Mouse (Mus musculus): ENCODE results near the gene Sypl2.

DNA sequence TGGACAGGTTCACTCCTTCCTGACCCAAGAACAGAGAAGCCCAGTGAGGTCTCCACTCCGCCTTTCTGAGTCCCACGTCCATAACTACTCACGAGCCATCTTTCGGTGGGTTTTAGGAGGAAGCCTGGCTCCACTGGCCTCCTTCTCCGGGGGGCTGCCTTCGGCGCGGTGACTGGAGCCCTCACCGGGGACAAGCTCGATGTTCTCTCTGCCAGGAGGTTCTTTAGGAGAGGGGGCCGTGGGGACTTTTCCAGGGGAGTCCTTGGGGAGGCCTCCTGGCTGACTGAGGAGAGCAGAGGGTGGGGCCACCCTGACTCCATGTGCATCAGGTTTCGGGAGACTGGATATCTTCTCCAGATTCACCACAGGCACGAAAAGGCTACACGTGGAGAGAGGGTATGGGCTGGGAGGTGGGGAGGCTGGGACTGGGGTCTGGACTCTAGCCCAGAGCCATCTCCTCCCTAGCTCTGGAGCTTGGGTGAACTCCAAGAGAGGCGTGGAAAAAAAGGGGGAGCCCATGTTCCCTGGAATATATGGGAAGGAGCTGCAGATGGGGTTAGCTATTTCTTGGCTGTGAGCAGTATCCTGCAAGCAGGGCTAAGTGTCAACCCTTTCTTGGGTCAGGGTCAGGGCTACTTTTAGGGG, 19.6 kb downstream of the Sypl2 start:
- TF ChIP-seq EP300 (IDR thresholded peaks at IDR 0.05; ENCODE audit: low read depth) = no peak
- TF ChIP-seq CTCF (IDR thresholded peaks at IDR 0.05; ENCODE audit: low read depth) = no peak
